Mouse (Mus musculus): ENCODE measurements around the gene Mmp24.
A peak's percentile ranks its signal among the peaks of the same experiment; 100 is the strongest.
"Not testable (repeated sequence)": the region's sequence is repeated elsewhere in the genome, so short reads cannot be mapped to it uniquely, and the experiment has no call there.

The Mmp24 gene

GRCm38 (mm10) chr2:155774927-155775684 is at the start of gene Mmp24:
Gene Mmp24 (plus strand): TSS chr2:155775342.
- no peak for DNase-seq (ENCODE audit: low spot score in 2 of 2)

GRCm38 (mm10) chr2:155726302-155726701 is 48.8 kb upstream of the Mmp24 start:
- DNase-seq (ENCODE audit: low spot score in 2 of 2): no peak

DNA sequence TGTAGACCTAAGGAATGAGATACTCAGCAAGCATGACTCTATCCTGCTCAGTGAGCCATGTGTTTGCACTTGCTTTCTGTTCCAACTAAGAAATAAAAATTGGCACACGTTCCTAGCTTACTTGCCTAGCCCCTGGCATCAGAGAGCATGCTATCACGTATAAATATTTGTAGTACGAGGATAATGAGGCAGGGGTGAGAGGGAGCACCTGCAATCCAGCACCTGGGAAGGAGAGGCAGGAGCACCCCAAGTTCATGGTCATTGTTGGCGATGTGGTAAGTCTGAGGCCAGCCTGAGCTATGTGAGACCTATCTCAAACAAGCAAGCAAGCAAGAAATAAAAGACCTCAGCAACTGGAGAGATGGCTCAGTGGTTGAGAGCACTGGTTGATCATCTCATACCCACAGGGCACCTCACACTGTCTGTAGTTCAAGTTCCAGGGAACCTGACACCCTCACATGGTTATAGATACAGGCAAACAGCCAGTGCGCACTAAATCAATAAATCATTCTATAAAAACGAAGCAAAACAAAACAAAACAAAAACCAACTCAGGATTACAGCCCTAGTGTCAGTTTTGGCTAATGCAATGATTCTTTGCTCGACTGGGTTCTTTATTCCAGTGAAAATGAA is 47.3 kb upstream of the Mmp24 start:
- DNase-seq (ENCODE audit: low spot score in 2 of 2): no peak

DNA sequence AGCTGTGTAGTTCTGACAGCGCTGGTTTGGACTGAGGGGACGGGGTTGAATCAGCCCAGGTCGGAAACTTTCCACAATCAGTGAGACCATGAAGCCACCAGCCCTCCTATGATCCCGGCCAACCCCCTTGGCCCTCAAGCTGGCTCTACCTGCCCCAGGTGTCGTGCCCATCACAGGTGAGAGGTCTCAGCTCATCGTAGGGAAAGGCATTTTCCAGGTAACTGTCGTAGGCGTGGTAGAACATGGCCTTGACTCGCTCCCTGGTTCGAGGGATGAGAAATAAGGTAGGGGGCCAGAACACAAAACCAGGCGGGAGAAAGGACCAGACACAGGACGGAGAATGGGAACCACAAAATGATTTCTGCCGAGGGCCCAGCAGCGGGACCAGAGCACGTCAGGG is 46.4 kb upstream of the Mmp24 start:
- no peak for DNase-seq (ENCODE audit: low spot score in 2 of 2)

GRCm38 (mm10) chr2:155729158-155729645 is 45.9 kb upstream of the Mmp24 start, which contains the start of gene Edem2:
Gene Edem2 (minus strand): TSS chr2:155729475.
- DNase-seq (ENCODE audit: low spot score in 2 of 2): peak; percentile 87 to 92

- no peak for DNase-seq (ENCODE audit: low spot score in 2 of 2)
These were observed 40.1 kb upstream of the Mmp24 start for GRCm38 (mm10) chr2:155735080-155735479.

GRCm38 (mm10) chr2:155735766-155736165 is 39.4 kb upstream of the Mmp24 start, which contains the start of gene Gm17581:
Gene Gm17581 (minus strand): TSS chr2:155735866.
- not testable (repeated sequence) for DNase-seq (ENCODE audit: low spot score in 2 of 2)

DNA sequence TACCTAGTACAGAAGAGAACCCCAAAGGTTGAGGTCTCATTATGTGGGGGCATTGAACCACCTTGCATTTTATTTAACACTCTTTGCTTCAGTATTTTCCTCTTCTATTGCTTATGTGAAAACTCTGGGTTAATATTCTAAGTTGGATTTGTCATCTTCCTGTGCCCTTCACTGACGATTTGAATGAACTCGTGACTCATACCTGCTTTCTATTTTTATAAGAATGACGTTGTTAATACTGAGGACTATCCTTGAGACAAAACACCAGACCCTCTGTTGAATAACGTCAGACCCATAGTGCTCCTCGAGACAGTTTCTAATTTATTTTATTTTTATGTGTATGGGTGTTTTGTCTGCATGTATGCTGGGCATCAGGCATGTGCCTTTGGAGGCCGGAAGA is 38.2 kb upstream of the Mmp24 start:
- DNase-seq (ENCODE audit: low spot score in 2 of 2): no peak

GRCm38 (mm10) chr2:155737803-155738202 is 37.3 kb upstream of the Mmp24 start:
- no peak for DNase-seq (ENCODE audit: low spot score in 2 of 2)

GRCm38 (mm10) chr2:155742211-155742610 is 32.9 kb upstream of the Mmp24 start:
- no peak for DNase-seq (ENCODE audit: low spot score in 2 of 2)

- DNase-seq (ENCODE audit: low spot score in 2 of 2): peak; percentile 18 to 30
These were observed 32.2 kb upstream of the Mmp24 start for GRCm38 (mm10) chr2:155742931-155743337.

GRCm38 (mm10) chr2:155743351-155743750 is 31.8 kb upstream of the Mmp24 start:
- DNase-seq (ENCODE audit: low spot score in 2 of 2): no peak

GRCm38 (mm10) chr2:155745487-155745886 is 29.7 kb upstream of the Mmp24 start:
- DNase-seq (ENCODE audit: low spot score in 2 of 2): no peak

- no peak for DNase-seq (ENCODE audit: low spot score in 2 of 2)
These were observed 25.7 kb upstream of the Mmp24 start for GRCm38 (mm10) chr2:155749394-155749793.

DNA sequence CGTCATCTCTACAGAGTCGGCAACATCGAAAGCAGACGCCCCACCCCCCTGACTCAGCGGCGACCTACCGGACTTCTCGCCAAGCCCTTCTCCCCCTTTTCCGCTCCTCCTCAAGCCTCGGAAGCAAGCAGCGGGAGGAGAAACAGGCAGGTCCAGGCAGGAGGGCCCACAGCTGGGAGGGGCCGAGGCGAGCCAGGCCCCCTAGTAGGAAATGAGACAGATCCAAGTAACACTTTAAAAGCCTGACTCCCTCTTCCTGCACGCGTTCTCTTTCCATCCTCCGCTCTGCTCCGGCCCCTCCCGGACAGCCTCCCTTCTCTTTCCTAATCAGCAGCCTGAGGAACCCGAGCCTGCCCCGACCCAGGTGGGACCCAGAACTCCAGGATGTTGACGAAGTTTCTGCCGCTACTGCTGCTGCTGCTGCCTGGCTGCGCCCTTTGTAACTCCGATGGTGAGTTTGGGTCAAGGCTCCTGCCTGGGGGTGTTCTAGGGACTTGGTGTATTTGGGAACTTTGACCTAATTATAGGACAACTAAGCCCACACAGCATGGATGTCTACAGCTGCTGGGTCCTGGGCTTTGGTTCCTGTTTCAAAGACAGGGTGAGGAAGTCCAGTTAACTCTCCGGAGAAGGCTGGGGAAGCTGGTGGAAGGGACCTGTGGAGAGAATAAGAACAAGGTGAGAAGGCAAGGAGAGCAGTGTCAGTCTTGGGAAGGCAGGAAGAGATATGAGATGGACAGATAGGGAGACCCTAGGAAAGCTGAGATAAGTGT is 23.9 kb upstream of the Mmp24 start, which contains the start of gene Procr:
Procr (plus strand) TSS at position 104 of the 773 bp plus-strand sequence.
- peak; percentile 47 to 62 for DNase-seq (ENCODE audit: low spot score in 2 of 2)

DNA sequence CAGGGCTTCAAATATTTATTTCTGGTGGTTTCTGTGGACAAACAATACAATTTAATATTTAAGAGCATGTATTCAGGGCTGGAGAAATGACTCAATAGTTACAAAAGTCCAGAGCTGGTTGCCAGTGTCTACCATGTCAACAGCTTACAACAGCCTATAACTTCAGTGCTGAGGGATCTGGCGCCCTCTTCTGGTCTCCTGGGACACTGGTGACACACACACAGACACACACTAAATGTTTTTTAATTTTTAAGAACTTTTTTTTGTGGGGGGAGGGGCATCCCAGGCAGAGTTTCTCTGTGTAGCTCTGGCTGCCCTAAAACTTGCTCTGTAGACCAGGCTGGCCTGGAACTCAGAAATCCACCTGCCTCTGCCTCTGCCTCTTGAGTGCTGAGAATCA is 19.4 kb upstream of the Mmp24 start:
- peak; percentile 30 to 54 for DNase-seq (ENCODE audit: low spot score in 2 of 2)

DNA sequence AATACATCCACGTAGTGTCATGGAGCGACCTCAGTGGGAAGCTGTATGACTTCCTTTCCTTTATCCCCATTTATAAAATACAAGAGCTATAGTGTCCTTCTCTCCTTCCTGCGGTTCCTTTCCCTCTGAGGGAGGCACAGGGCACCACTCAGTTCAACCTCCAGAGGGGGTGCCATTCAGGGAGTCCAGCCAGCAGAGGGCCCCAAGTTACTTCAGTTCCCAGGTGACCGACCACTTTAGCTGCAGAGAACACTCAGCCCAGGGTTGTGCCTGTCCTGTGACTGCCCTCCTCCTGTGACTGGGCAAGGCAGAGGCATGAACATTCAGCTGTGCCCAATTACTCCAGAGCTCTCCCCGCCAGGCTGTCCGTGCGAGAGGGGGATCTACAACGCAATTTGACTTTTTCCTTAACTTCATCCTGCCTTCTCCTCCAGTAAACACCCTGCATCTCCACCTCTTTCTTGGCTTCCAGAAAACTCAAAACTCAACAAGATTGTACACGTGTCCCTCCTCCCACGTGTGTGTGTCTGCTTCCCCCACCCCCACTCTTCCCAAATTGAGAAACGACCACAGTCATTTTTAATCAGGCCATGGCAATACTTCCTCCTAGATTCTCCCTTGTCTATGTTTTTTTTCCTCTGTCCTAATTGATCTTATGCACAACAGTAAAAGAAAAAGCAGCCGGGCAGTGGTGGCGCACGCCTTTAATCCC is 18.1 kb upstream of the Mmp24 start:
- no peak for DNase-seq (ENCODE audit: low spot score in 2 of 2)

DNA sequence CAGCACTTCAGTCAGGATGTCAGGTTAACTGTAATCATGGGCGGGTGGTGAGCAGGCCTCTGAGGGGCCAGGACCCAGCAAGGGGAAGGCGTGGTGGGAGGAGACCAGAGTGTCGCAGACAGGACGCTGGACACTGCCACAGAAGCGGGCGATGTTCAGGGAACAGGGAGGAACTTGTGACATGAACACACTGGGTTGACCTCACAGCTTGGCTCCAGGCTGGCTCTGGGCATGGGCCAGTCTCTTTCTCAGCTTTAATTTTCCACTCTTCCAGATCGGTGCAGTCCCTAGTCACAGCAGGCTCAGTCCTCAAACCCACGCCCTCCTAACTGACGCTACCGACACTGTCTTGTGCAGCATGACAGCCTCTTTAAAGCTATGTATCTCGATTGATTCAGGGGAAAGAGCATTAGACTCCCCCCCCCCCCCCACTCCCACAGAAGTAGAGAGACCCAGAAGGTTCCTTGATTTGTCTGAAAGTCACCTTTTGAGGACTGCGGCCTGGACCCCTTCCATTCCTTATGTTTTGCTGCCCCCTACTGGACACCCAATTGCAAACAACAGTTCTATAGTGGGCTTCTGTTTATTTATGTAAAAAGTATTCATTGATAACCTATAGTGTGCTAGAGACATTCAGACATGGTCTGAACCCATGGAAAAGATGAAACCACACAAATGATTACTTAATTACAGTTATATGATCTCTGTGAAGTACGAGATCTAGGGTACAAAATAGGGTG is 10.3 kb upstream of the Mmp24 start:
- peak; percentile 30 to 55 for DNase-seq (ENCODE audit: low spot score in 2 of 2)

GRCm38 (mm10) chr2:155773664-155774063 is 1.5 kb upstream of the Mmp24 start:
- no peak for DNase-seq (ENCODE audit: low spot score in 2 of 2)

DNA sequence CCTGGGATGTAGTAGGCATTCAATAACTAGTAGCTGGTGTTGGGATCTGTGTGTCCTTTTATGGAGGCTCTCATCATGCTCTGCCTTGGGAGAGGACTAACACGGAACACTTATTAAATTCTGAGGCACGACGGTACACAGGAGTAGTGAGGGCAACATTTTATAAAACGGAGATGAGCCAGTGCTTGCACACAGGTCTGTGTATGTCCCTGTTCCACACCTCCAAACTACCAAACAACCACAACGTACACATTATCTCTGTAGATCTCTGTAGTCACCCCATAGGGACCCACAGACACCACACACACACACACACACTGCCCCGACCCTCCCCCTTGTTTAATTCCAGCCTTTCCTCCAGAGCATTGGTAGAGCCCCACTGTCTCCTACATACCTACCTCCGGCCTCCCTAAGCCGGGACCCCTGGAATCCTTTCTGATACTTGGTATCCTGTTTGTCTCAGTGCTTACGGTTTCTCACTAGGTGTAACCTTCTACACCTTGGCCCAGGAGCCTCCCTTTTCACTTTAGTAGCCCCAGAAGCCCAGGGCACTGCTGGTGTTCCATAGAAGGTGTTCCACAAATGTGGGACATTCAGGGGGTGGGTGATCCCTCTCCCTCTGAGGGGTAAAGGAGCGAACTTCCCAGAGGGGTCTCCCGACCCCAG is 748 bp upstream of the Mmp24 start:
- DNase-seq (ENCODE audit: low spot score in 2 of 2): no peak

Data from urinary bladder, postnatal 36 days (tissue).